Mouse (Mus musculus) B cell, adult 2 months (primary cell): ENCODE results near the gene Efna1.

ENCODE experiments used
- DNase-seq, 2 experiments: peaks; one replicate each; pipeline ENCODE4 v3.0.0; 2022

Efna1 gene

DNA sequence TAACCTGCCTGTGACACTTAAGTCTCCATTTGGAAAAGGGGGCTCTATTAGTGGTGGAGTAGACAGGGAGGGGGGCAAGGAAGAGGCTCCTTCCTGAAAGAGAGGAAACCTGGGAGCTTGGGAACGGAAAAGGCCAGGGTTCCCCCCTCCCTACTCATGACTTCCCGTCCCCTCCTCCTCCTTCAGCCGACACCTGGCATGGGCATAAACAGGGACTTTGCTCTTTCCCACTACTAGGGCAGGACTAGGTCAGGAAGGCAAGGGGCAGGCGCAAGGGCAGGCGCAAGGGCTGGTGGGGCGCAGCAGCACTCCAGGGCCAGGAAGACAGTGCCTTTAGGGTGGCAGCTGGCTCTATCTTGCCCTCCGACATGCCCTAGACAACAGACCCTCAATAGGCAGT is 2.8 kb downstream of the Efna1 start:
- no peak for DNase-seq

DNA sequence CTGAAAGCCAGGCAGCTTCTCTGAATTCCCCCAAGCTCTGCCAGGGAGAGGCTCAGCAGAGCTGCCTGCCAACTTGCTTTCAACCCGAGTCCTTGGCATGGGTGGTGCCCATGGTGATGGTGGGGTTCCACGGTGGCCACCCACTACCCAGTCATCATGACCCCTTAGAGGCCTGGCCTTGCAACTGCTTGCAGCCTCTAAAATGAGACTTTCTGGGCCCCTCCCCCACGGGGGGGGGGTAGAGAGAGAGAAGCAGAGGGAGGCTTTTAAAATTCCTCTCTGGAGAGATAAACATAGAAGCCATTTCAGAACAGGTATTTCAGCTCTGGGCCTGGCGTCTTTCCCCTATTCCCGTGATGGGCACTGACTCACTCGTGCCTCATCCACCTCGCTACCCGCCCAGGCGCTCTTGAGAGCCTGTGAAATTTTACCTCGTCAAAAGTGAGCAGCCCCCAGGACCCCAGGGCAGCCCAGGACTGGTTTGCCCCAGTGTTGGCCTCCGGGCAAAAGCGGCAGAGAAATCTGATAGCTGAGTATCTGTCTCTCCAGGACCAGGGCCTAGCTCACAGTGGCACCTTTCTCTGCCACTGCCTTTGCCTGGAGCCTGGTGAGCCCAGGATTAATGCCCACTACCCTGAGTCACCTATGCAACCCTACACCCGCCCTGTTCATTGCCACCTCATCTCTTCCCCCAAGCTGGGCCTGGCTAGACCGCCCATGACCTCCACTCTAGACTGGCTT is 3.5 kb downstream of the Efna1 start:
- DNase-seq: no peak

DNA sequence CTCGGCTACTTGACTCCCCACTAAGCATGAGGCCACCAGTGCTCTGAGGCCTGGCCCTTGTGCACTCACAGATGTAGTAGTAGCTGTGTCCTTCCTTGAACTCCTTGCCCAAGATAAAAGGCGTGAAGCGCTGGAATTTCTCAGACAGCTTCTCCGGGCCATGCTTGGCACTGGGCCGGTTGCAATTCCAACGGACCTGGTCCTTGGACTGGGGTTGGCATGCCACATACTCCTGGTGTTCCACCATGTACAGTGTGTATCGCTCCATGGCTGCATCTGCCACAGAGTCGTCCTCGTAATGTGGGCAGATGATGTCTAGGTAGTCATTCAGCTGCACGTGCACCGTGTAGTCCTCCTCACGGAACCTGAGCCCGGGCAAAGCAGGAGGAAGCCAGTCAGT is 4.9 kb downstream of the Efna1 start:
- no peak for DNase-seq

DNA sequence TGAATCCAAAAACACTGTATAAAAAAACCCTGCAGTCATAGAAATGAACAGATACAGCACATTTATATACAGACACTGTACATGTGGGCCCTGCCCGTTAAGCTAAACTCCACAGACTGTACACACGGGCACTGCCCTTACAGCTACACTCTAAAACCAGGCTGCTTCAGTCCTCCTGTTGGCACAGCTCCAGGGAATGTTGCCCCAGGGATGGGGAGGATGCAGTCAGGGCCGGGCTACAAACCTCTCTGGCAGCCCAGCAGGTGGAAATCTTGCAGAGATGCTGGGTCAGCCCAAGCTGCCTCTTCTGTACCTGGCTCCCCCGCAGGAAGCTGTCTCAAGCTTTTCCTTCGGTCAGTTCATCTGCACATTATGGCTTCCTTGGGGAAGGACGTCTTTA is 9.2 kb downstream of the Efna1 start:
- DNase-seq: no peak

DNA sequence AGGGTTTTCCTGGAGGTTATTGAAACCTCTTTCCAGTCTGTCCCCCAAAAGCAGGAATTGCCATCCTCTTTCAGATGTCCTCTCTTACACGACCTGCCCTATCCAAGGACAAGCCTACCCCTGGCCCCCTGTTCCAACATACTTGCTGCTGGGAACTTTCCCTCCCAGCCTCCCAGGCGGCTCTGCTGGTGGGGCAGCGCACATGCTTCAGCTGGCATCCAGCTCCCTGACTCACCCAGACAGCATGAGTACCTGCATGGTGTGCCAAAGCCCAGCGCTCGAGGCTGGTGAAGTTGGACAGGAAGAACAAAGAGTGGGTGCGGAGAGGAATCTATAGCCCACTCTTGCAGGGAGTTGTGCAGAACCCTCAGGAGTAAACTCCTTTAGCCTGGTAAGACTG is 10.1 kb downstream of the Efna1 start:
- peak in 1 of 2 experiments; percentile 12 for DNase-seq

DNA sequence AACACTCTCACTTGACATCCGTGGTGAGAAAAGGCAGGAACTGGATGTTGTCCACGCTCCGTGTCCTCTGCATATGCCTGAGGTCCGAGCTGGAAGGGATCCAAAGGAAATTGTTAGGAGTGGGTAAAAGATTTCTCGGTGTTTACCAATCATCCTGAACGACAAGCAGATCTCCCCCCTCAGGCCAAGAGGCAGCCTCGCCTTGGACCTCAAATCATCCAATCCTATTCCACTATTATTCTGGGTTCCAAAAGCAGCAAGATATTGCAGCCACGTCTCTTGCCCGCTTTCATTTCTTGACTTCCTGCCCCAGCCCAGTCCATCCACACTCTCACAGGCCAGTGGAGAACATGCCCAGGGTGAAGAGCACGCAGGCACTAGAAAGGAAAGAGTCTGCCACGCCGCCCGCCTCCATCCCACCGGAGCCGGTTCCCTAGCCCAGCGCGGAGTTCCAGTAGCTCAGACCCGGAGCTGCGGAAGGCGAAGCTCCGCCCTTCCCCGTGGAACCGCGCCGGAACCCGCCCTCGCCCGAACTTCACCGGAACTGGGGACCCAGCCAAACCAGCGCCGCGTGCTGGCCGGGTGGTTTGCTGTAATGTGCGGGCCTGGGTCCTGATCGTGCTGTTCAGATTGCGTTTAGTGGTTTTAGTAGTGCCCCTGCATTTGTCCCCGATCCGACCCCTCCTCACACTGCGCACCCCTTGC is 10.7 kb downstream of the Efna1 start, which contains the start of gene Slc50a1:
TSS of gene Slc50a1 (minus strand) at position 520 of the 705 bp plus-strand sequence.
- peak; percentile 73 to 74 for DNase-seq

DNA sequence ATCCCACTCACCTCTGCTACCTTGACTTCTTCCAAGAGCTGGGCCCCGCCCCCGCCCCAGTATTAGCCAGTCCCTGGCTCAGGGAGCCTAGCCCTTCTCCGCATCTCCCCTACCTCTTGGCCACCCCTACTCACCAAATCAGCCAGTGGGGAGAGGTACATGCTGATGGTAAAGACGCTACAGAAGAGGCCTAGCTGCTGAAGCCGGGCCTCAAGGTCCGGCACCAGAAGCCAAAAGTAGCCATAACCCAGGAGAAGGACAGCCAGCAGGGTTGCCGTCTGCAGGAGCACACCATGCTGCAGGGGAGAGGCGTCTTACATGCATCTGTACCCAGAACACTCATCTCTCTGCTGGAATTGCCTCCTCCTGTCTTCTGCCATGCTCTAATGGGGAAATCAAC is 12.0 kb downstream of the Efna1 start:
- DNase-seq: no peak

DNA sequence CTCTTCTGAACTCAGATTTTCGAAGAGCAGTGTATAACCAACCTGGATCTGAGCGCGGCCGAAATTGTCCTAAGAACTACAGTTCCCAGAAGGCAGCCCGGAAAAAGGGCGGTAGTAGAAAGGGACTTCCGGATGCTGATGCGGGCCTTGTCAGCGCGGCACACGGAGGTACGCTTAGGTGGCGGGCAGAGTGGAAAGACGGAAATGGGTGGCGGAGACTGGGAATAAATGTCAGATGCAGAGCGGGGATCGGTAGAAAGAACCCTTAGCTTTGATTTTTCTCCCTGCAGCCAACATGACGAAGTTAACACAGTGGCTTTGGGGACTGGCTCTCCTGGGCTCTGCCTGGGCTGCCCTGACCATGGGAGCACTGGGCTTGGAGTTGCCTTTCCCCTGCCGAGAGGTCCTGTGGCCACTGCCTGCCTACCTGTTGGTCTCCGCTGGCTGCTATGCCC is 14.5 kb downstream of the Efna1 start:
- peak; percentile 76 to 78 for DNase-seq

DNA sequence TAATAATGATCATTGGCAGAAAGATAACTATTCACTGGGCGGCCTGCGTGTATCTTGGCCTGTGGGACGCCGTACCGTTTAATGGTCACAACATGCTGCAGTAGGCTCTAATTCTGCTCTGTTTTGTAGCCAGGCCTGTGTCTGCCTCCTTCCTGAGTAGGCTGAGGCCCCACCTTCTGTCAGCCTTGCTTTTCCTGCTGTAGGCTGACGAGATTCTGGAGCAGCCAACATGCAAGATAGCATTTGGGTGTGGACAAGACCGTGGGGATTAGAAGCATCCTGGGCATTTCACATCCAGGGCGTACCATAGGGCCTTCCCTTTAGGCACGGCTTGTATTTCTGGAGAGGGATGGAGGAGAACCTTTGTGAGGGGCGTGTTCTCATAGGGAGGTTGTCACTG is 18.5 kb downstream of the Efna1 start:
- DNase-seq: no peak

DNA sequence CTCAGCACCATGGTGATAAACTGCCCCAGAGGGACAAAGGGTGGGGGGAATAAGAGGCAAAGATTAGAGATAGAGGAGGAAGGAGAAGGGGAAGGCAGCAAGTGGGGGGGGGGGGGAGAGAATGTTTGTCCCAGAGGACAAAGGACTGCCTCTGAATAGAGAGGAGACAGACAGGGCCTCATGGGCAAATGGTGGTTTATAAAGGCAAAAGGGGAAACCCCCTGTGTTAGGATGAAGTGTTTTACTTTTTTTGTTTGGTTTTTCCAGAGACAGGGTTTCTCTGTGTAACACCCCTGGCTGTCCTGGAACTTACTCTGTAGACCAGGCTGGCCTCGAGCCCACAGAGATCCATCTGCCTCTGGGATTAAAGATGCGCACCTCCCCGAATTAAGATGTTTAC is 20.7 kb downstream of the Efna1 start:
- DNase-seq: no peak

DNA sequence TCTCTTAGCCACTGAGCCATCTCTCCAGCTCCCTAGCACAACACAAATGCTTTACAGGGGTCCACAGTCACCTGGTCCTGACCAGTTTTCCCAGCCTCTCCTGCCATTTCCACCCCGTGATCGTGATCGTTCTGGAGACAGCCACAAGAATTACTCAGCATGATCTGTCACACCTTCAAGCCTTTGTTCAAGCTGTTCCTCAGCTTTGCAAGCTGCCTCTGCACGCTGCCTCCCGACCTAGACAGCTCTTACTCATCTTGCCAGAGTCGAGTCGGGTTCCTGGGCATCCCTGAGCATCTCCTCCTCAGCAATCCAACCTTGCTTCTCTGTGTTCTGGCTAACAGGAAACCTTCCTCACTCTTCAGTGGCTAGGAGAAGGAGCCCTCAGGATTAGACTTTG is 21.9 kb downstream of the Efna1 start, which contains the start of gene Dpm3:
TSS of gene Dpm3 (plus strand) at position 283 of the 400 bp plus-strand sequence.
- DNase-seq: no peak

DNA sequence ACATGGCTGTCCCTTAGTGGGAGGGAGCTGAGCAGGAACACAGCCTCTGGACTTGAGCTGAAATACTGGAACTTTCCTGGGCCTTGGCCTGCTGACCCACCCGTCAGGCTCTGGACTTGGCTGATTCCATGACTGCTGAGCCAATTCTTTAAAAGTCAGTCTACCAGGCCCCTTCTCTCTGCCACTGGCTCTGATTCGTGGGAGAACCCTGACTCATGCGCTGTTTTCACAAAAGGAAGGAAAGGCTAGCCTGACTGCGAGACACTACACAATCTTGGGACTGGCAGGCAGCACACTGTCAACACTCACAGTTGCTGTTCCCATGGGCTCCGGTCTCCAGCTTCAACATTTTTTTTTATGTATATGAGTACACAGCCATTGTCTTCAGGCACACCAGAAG is 24.8 kb downstream of the Efna1 start:
- DNase-seq: no peak

DNA sequence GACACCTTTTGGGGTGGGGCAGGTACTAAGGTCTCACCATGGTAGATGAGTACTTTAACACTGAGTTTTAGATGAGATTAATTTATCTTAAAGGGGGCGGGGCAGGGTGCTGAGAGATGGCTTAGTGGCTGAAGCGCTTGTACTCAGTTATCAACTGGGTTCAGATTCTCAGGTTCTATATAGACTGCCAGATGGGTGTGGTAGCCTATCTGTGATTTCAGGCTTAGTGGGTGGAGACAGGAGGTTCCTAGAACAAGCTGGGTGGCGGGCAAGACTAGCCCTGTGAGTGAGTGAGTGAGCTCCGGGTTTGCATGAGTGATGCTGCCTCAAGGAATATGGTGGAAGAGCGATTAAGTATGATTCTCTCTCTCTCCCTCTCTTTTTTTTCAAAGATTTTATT is 25.9 kb downstream of the Efna1 start:
- DNase-seq: no peak

DNA sequence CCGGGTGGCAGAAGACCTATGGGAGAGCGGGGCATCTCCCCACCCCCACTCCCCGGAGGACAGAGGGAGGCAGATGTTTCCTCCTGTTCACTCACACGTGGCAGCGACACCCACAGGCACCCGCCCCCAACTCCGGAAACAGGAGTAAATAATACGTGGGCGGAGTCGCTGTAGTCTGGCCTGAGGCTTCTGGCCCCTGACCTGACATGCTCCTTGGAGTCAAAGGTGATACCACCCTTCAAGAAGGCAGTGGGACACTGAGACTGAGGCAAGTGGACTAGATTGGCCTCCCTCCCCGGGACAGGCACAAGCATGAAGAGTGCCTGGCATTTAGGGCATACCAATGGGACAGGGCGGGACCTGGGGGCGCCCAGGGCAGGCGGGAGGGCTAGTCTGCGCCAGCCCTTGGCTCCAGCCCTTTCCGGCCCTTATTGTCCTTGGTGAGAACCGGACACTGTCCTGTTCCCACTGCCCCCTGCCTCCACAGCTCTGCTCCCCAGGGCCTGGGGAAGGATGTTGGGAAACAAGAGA is 29.5 kb downstream of the Efna1 start:
- peak; percentile 77 to 78 for DNase-seq

DNA sequence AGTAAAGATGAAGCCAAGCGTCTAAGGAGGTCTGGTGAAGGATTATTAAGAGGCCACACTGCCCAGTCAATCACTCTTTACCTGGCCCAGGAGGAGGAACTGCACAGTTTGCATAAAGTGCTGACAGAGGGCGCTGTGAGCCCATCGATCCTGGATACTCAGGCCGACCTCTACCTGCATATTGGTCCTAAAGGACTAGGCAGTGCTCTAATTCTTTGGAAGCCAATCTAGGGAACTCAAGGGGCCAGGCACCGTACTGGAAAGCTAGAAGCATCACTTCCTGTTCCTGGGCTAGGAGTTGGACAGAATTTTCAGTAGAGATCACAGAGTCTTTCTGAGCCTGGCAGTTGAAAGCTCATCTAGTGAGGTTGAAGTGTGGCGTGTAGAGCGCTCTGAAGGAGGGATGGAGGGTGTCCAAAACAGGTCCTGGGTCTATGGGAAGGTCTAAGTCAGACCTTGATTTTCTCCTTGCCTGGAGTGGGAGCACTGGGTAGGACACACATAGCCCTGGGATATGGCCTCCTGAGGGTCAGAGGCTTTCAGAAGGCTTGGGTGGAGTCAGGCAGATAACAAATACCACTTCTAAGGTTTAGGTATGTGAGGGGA is 30.4 kb downstream of the Efna1 start:
- DNase-seq: peak; percentile 79 to 80

DNA sequence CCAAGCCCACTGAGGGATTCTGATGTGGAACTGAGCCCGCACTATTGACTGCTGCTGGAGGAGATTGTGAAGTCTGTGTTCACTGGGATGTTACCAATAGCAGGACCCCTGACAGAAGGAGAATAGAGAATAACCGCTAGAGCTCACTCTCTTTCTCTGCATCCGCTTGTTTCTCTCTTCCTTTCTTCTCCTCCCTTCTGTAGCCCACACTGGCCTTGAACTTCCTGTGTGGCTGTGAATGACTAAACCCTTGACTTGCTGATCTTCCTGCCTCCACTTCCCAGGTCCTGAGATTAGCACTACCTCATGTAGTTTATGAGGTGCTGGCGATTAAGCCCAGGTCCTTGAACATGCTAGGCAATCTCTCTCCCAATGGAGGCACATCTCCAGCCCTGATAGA is 33.5 kb downstream of the Efna1 start:
- DNase-seq: no peak

DNA sequence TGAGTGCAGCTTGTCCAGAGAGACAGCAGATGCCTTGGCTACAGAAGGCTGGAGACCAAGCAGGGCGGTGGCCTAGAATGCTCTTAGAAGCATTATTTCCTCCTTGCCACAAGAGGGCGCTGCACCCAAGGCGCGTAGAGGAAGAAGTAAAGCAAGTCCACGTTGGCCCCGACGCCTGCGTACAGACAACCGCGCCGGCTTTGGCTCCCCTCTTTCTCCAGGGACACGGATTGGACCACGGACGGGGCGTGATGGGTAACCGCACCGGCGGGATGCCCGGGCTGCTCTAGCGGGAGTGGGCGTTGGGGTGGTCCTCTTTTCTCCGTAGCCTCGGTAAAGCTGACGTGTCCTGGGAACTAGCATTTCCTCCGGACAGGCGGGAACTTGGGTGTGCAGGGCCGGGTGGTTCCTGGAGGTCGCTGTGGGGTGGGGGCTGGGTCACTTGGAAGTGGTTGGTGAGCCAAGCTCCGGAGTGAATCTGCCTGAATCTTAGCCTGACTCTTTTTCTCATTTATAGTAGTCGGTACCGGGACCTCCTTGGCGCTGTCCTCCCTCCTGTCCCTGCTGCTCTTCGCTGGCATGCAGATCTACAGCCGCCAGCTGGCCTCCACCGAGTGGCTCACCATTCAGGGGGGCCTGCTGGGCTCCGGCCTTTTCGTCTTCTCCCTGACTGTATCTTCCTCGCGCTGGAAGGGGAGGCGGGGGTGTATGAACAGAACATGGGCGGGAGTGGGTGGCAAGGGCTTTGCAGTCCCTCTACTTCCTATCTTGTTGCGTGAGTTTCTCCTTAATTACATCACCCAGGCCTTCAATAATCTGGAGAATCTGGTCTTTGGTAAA is 34.5 kb downstream of the Efna1 start, which contains the start of gene Trim46:
TSS of gene Trim46 (minus strand) at position 49 of the 840 bp plus-strand sequence.
- peak; percentile 90 to 91 for DNase-seq

DNA sequence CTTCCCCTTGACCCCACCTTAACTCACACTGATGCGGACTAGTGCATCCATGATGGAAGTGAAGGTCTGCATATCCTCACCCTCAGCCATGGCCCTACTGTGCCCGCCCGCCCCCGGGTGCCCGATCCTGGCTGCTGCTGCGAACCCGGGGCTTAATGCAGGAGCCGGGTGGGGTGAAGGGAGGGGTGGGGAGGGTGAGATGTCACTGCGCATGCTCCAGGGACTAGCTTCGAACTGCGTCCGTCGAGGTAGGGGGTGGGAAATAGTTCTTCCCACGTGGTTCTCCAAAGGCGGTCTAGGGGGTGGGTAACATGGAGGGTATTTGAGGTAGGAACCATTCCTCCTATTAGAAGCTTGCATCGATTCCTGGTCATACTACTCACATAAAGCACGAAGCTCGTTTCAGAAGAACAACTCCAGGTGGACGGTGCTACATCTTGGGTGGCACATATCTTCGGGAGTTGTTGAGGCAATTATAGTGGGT is 35.2 kb downstream of the Efna1 start, which contains the start of gene Krtcap2:
TSS of gene Krtcap2 (plus strand) at position 279 of the 484 bp plus-strand sequence.
- peak; percentile 39 to 41 for DNase-seq

DNA sequence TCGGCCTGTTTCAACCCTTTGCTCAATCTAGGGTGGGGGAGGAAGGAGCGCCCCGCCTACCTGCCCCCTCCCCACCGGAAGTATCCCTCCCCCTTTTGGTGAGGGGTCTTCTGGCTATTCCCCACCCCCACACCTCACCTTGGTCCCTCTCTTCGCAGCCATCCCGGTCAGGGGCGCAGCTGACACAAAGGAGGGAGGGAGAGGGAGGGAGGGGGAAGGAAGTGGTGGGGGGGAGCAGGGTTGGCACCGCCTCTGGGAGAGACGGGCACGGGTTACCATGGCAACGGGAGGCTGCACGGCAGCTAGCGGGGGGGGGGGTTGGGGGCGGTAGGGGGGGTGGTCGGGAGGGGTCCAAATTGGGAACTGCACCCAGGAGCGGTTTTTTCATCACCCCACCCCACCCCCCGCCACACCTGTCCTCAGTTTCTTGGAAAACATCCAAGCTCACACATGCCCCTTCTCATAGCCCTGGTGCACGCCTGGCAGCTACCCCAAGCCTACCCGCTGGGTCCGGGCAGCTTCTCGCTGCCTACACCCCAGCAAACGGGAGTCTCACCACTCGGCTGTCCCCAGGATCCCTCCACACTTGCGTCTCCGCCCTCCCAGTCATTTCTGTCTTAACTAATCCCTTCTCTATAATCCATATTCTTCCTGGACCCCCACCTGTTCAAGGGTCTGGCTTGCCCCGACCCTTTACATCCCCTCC is 35.8 kb downstream of the Efna1 start:
- DNase-seq: peak; percentile 39 to 49

DNA sequence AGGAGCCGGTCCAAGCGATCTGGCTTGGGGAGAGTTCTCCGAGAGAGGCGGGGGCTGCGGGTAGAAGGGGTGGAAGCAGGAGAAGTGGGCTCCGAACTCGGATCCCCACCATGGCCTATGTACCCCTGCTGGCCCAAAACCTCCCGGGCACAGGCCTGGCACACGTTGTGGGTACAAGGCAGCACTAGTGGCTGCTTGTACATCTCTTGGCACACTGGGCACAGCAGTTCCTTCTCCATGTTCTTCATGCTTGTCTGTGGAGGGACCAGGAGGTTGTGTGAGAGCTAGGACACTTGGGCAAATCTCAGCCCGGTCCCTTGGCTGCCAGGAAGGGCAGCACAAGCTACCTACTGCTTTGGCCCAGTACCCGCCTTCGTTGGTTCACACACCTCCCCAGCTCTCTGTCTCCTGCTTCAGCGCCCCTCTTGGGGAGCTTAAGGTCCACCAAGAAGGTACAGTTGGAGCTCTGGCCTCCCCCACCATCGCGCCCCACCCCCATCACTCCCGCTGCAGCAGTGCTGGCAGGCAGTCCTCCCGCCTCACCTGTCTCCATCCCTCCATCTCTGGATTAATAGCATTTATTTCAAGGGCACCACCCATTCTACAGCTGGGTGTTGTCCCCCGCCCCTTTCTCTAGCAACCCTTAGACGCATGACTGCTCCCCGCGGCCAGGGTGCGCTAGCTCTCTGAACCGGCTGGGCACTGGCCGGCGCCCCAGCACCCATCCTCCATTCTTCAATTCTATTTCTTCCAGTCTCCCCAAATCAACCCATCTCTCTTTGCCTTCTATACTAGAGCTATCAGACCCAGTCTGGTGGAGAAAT is 36.6 kb downstream of the Efna1 start:
- peak; percentile 52 to 53 for DNase-seq

DNA sequence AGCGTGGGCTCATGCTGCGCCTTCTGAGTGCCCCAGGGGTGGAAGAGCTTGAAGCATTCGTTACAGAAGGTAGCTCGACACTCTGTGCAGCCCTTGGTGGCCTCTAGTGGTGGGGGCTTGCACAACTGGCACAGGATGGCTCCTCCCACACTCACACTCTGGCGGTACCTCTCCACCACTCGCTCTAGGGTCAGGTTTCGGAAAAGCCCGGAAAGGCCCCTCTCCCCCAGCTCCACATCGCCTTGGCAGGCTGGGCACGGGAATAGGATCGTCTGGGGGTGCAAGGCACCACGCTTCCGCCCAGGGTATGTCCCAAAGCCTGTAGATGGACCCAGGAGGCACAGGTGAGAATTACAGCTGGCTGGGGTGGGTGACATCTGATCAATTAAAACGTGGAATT is 37.3 kb downstream of the Efna1 start:
- peak; percentile 77 to 80 for DNase-seq
